ENCODE assay signal across 8 mouse cellular contexts in genomic region chr4:82509166-82509767, GRCm38 (mm10).
A peak's percentile ranks its signal among the peaks of the same experiment; 100 is the strongest.
DNase-seq lines count a peak whose midpoint lies in the region; ATAC-seq and TF ChIP-seq lines count a peak whose summit lies in the region.

No protein-coding gene starts in this region.

- TF ChIP-seq POLR2A in testis, adult 2 months (IDR thresholded peaks at IDR 0.05; ENCODE audit: control insufficient read depth, low read depth, low read length) = no peak

- H3K9me3 ChIP-seq in heart, embryonic 15.5 days (replicated peaks) = no peaks in the 10 kb centered on the region
- H3K9me3 ChIP-seq in liver, embryonic 13.5 days (replicated peaks) = no peaks in the 10 kb centered on the region

- peak overlapping the region; percentile 24 for H3K27ac ChIP-seq in testis, adult 2 months (ENCODE audit: control insufficient read depth, insufficient read depth, low read depth, low read length)
- H3K27ac ChIP-seq in heart, embryonic 15.5 days = peak overlapping the region; percentile 99
- H3K27ac ChIP-seq in liver, embryonic 13.5 days = peak overlapping the region; percentile 43; the same call in 1 of the 2 replicates

- DNase-seq in testis, postnatal 14 days (ENCODE audit: low spot score) = no peak
- no peak for DNase-seq in liver, embryonic 13.5 days
- peak; percentile 22 for DNase-seq in yolk sac, embryonic 10.5 days (ENCODE audit: low spot score)
- no peak for DNase-seq in left cerebral cortex, adult 11 months (ENCODE audit: low spot score)
- DNase-seq in layer of hippocampus, postnatal 14 days (ENCODE audit: low spot score in 2 of 2) = no peak
- no peak for DNase-seq in cerebellum, adult 18-20 months

- no peak for TF ChIP-seq CTCF in testis, adult 2 months (IDR thresholded peaks at IDR 0.05; ENCODE audit: control insufficient read depth, insufficient read depth, insufficient replicate concordance, low read depth, low read length)

- ATAC-seq in heart, embryonic 15.5 days (replicated peaks; ENCODE audit: insufficient number of reproducible peaks, insufficient read depth, low FRiP score, low read depth) = no peak
- no peak for ATAC-seq in liver, embryonic 13.5 days (ENCODE audit: low read depth)

- WGBS in heart, embryonic 15.5 days = 23% methylated on average over 2 of the region's 2 CpGs
- WGBS in liver, embryonic 13.5 days (ENCODE audit: insufficient replicate concordance) = 42% methylated on average over 2 of the region's 2 CpGs

- peaks cover 8% of the 10 kb centered on the region for H3K27me3 ChIP-seq in testis, adult 2 months (ENCODE audit: control insufficient read depth, insufficient read depth, low read length)
- H3K27me3 ChIP-seq in heart, embryonic 15.5 days = no peaks in the 10 kb centered on the region
- H3K27me3 ChIP-seq in liver, embryonic 13.5 days = peaks cover 91% of the 10 kb centered on the region

- H3K4me1 ChIP-seq in testis, adult 2 months (ENCODE audit: control insufficient read depth, insufficient read depth, low read length) = peaks cover 31% of the 10 kb centered on the region
- H3K4me1 ChIP-seq in heart, embryonic 15.5 days (replicated peaks) = peaks cover 20% of the 10 kb centered on the region
- H3K4me1 ChIP-seq in liver, embryonic 13.5 days (replicated peaks) = peaks cover 28% of the 10 kb centered on the region

- H3K9ac ChIP-seq in heart, embryonic 15.5 days = peak overlapping the region; percentile 99
- no peak overlapping the region for H3K9ac ChIP-seq in liver, embryonic 13.5 days

- no peak overlapping the region; the same call in 1 of the 2 replicates for H3K4me3 ChIP-seq in testis, adult 2 months (ENCODE audit: control insufficient read depth, low read depth, low read length)
- H3K4me3 ChIP-seq in heart, embryonic 15.5 days = peak overlapping the region; percentile 82
- no peak overlapping the region for H3K4me3 ChIP-seq in liver, embryonic 13.5 days (replicated peaks)

- no peaks in the 10 kb centered on the region for H3K36me3 ChIP-seq in testis, adult 2 months (ENCODE audit: control insufficient read depth, insufficient read depth, low read length)
- no peaks in the 10 kb centered on the region for H3K36me3 ChIP-seq in heart, embryonic 15.5 days
- no peaks in the 10 kb centered on the region for H3K36me3 ChIP-seq in liver, embryonic 13.5 days

- peak overlapping the region; percentile 90 for H3K4me2 ChIP-seq in heart, embryonic 15.5 days
- H3K4me2 ChIP-seq in liver, embryonic 13.5 days = peak overlapping the region; percentile 8; the same call in 1 of the 2 replicates

Comparison
In these comparisons a context has a peak if more than half of its experiments do, and no peak if none do; other contexts are left out.
1. H3K27ac ChIP-seq: peak in every context shown above with its lines; median percentile 99 in heart, embryonic 15.5 days; 43 in liver, embryonic 13.5 days; 24 in testis, adult 2 months.